Mouse (Mus musculus) stomach, embryonic 16.5 days (tissue): ENCODE measurements around the gene Tfcp2l1. TPM values are rescaled to one million over a fixed set of nuclear protein-coding genes. Genes with fewer than 3 reads are reported as not detected.
A peak's percentile ranks its signal among the peaks of the same experiment; 100 is the strongest.
"Not testable (repeated sequence)": the region's sequence is repeated elsewhere in the genome, so short reads cannot be mapped to it uniquely, and the experiment has no call there.

Source experiments
- ATAC-seq: fragments of 200-750 bp; cut with Nextera tagmentation; 2 replicates; pipeline ENCODE4 v1.8.0; 2017; ENCODE audit warnings: moderate number of reproducible peaks, moderate TSS enrichment; ENCODE audit not compliant: insufficient read depth, low FRiP score
- H3K27ac ChIP-seq: fragments of 300-500 bp; sonication (generic); 2 replicates; pipeline ENCODE4 v1.5.1; 2014; ENCODE audit warnings: low read length
- H3K27me3 ChIP-seq: fragments of 300-500 bp; sonication (generic); 2 replicates; pipeline ENCODE4 v1.6.1; 2014; ENCODE audit warnings: low read length, control low read depth, mixed read lengths; ENCODE audit not compliant: control insufficient read depth, insufficient read depth
- H3K36me3 ChIP-seq: fragments of 300-500 bp; sonication (generic); 2 replicates; pipeline ENCODE4 v1.6.1; 2014; ENCODE audit warnings: low read length; ENCODE audit not compliant: control insufficient read depth, insufficient read depth
- H3K4me1 ChIP-seq: fragments of 300-500 bp; sonication (generic); 2 replicates; pipeline ENCODE4 v1.6.1; 2014; ENCODE audit warnings: low read length, control low read depth, mixed read lengths; ENCODE audit not compliant: control insufficient read depth, insufficient read depth
- H3K4me2 ChIP-seq: fragments of 300-500 bp; sonication (generic); 2 replicates; pipeline ENCODE4 v1.6.1; 2014; ENCODE audit warnings: low read depth, low read length, mixed read lengths
- H3K4me3 ChIP-seq: fragments of 300-500 bp; sonication (generic); replicated peaks from 2 replicates; pipeline ENCODE4 v1.5.1; 2014; ENCODE audit warnings: mild to moderate bottlenecking, low read length
- H3K9ac ChIP-seq: fragments of 300-500 bp; sonication (generic); 2 replicates; pipeline ENCODE4 v1.6.1; 2014; ENCODE audit warnings: low read length
- H3K9me3 ChIP-seq: fragments of 300-500 bp; sonication (generic); replicated peaks from 2 replicates; pipeline ENCODE4 v1.6.1; 2016; ENCODE audit warnings: low read length, control low read depth; ENCODE audit not compliant: control insufficient read depth
- WGBS: fragments of 180-500 bp; shearing (Covaris S2); extraction: QIAGEN DNeasy Blood & Tissue Kit; methylation state at CpG from one replicate; pipeline ENCODE4 v1.1.7; 2014; 5-methylcytosine and 5-hydroxymethylcytosine counted together
- polyA plus RNA-seq: library from polyadenylated mRNA; unstranded; fragments of >200 nt; fragmentation: Nextera tagmentation; extraction: Ambion mirVana; gene quantifications from 2 replicates; pipeline ENCODE4 v1.2.1, GENCODE M21; 2015

Gene Tfcp2l1
- polyA plus RNA-seq, 1 experiment from 2014 or later, result 2.2 TPM

- H3K27ac ChIP-seq, result no peak overlapping the region
- H3K9me3 ChIP-seq, result no peaks in the 10 kb centered on the region
- peak; percentile 21; the same call in 1 of the 2 replicates for ATAC-seq
- no peak overlapping the region for H3K9ac ChIP-seq
- no peaks in the 10 kb centered on the region for H3K4me1 ChIP-seq
- H3K4me3 ChIP-seq, result no peak overlapping the region
- 79% methylated on average over 3 of the region's 3 CpGs for WGBS
- H3K36me3 ChIP-seq, result 0 out of 2 replicates have a peak, but pooled peaks cover 2% of the 10 kb centered on the region
- H3K4me2 ChIP-seq, result no peak overlapping the region
- H3K27me3 ChIP-seq, result no peaks in the 10 kb centered on the region
Measured at GRCm38 (mm10) chr1:118613631-118614183, 14.0 kb upstream of the Tfcp2l1 start.

GRCm38 (mm10) chr1:118621055-118621454, 6.7 kb upstream of the Tfcp2l1 start:
- H3K36me3 ChIP-seq, H3K27ac ChIP-seq, H3K4me3 ChIP-seq, H3K9ac ChIP-seq, ATAC-seq, H3K27me3 ChIP-seq, H3K4me1 ChIP-seq, H3K9me3 ChIP-seq, H3K4me2 ChIP-seq: not testable (repeated sequence)
- 93% methylated on average over 4 of the region's 5 CpGs for WGBS

GRCm38 (mm10) chr1:118622857-118623256, 4.9 kb upstream of the Tfcp2l1 start:
- 43% methylated on average over 3 of the region's 3 CpGs for WGBS
- Histone ChIP-seq H3K27ac (no peak overlapping the region), H3K36me3 (no peaks in the 10 kb centered on the region), H3K9ac (no peak overlapping the region), H3K4me2 (no peak overlapping the region), H3K9me3 (no peaks in the 10 kb centered on the region), H3K27me3 (0 out of 2 replicates have a peak, but pooled peaks cover 2% of the 10 kb centered on the region), H3K4me3 (no peak overlapping the region), H3K4me1 (no peaks in the 10 kb centered on the region; the same call in 1 of the 2 replicates)
- ATAC-seq, result peak; percentile 16; the same call in 1 of the 2 replicates

- Histone ChIP-seq H3K4me2 (no peak overlapping the region), H3K4me1 (peaks cover 3% of the 10 kb centered on the region; the same call in 1 of the 2 replicates), H3K9ac (no peak overlapping the region), H3K27ac (no peak overlapping the region), H3K9me3 (no peaks in the 10 kb centered on the region), H3K4me3 (no peak overlapping the region), H3K36me3 (no peaks in the 10 kb centered on the region), H3K27me3 (peaks cover 3% of the 10 kb centered on the region; the same call in 1 of the 2 replicates)
- WGBS, result 55% methylated on average over 6 of the region's 6 CpGs
- ATAC-seq, result no peak
Measured at GRCm38 (mm10) chr1:118625461-118625860, 2.3 kb upstream of the Tfcp2l1 start.

DNA sequence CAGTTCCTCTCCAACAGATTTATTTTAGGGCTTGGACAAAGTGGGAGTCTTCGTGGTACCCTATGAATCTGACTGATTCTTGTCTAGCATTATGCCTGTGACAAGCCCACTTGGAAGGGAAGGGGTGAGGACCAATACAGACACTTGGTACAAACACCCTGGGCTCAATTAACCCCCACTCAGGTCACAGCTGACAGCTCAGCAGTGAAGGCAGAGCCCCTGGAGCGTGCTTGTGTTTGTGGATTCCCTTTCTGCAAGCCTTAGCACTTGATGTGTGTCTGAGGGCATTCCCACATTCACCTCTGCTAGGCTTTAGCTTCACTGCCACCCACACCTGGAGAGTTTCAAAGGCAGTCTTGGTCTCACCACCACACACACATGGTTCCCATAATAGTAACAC, 1.8 kb upstream of the Tfcp2l1 start:
- ATAC-seq, result no peak
- H3K4me2 ChIP-seq, result no peak overlapping the region
- no peak overlapping the region for H3K27ac ChIP-seq
- H3K4me3 ChIP-seq, result no peak overlapping the region
- peaks cover 3% of the 10 kb centered on the region; the same call in 1 of the 2 replicates for H3K4me1 ChIP-seq
- peaks cover 3% of the 10 kb centered on the region; the same call in 1 of the 2 replicates for H3K27me3 ChIP-seq
- WGBS, result 60% methylated on average over 2 of the region's 2 CpGs
- H3K9me3 ChIP-seq, result no peaks in the 10 kb centered on the region
- H3K9ac ChIP-seq, result no peak overlapping the region
- H3K36me3 ChIP-seq, result no peaks in the 10 kb centered on the region

GRCm38 (mm10) chr1:118626452-118626851, 1.3 kb upstream of the Tfcp2l1 start:
- H3K9ac ChIP-seq, result no peak overlapping the region
- 81% methylated on average over 2 of the region's 2 CpGs for WGBS
- H3K9me3 ChIP-seq, result no peaks in the 10 kb centered on the region
- H3K27ac ChIP-seq, result no peak overlapping the region
- no peaks in the 10 kb centered on the region for H3K36me3 ChIP-seq
- H3K4me1 ChIP-seq, result peaks cover 3% of the 10 kb centered on the region; the same call in 1 of the 2 replicates
- H3K4me3 ChIP-seq, result no peak overlapping the region
- H3K4me2 ChIP-seq, result no peak overlapping the region
- peaks cover 3% of the 10 kb centered on the region; the same call in 1 of the 2 replicates for H3K27me3 ChIP-seq
- ATAC-seq, result no peak

GRCm38 (mm10) chr1:118633415-118633980, 5.8 kb downstream of the Tfcp2l1 start:
- Histone ChIP-seq H3K27ac (no peak overlapping the region), H3K4me1 (no peaks in the 10 kb centered on the region), H3K36me3 (no peaks in the 10 kb centered on the region), H3K9me3 (no peaks in the 10 kb centered on the region), H3K9ac (no peak overlapping the region), H3K4me3 (no peak overlapping the region), H3K4me2 (no peak overlapping the region), H3K27me3 (no peaks in the 10 kb centered on the region; the same call in 1 of the 2 replicates)
- 79% methylated on average over 4 of the region's 4 CpGs for WGBS
- no peak for ATAC-seq

GRCm38 (mm10) chr1:118642296-118642999, 14.7 kb downstream of the Tfcp2l1 start:
- H3K4me1 ChIP-seq, result no peaks in the 10 kb centered on the region
- H3K4me3 ChIP-seq, result no peak overlapping the region
- no peaks in the 10 kb centered on the region for H3K36me3 ChIP-seq
- ATAC-seq, result no peak
- no peaks in the 10 kb centered on the region for H3K9me3 ChIP-seq
- no peak overlapping the region for H3K27ac ChIP-seq
- WGBS, result 70% methylated on average over 2 of the region's 2 CpGs
- no peaks in the 10 kb centered on the region for H3K27me3 ChIP-seq
- H3K4me2 ChIP-seq, result no peak overlapping the region
- no peak overlapping the region for H3K9ac ChIP-seq
